Mouse (Mus musculus): ENCODE results near the gene Lrch4. TPM values are rescaled to one million over a fixed set of nuclear protein-coding genes. Genes with fewer than 3 reads are reported as not detected.

Gene Lrch4
- polyA plus RNA-seq, 1 experiment = 131 TPM

DNA sequence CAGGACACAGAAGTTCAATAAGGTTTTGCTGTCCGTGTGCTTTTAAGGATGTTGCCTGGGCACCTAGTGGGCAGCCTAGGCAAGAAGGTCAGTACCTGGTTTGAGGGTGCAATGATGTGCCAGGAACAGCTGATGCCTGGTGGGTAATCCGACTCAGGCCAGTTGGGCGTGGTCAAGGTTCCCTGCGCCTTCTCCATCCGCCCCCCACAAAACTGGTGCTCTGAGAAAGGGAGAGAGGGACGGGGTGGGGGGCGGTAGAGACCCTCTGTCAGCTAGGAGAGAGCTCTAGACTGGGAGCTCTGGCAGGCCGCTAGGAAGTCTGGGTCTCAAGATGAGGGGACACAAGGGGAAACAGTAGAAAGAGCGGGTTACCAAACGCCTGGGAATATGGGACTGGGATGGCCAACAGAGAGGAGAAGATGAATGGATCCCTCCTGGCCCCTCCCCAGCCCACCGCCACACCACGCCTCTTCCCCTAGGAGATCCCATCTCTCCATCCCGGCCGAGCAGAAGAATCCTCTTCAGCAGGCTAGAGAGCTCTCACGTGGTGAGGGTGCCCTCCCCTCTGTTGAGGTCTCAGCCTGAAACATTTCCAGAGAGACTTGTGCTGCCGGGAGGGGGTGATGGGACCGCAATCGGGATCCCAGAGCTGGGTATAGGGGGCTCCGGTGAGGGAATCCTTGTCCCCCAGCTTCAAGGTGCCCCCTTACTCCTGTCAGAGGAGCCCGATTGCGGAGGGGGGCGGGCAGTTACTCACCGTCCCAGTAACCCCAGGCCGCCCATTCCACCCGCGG, 20.9 kb upstream of the Lrch4 start:
- H3K36me3 ChIP-seq (ENCODE audit: control insufficient read depth, insufficient read depth, low read length) = no peaks in the 10 kb centered on the region
- H3K27me3 ChIP-seq (ENCODE audit: control insufficient read depth, insufficient read depth, low read length) = no peaks in the 10 kb centered on the region
- peaks cover 26% of the 10 kb centered on the region for H3K4me1 ChIP-seq (ENCODE audit: control insufficient read depth, insufficient read depth, low read length)
- no peak for TF ChIP-seq CTCF (IDR thresholded peaks at IDR 0.05; ENCODE audit: control insufficient read depth, insufficient read depth, insufficient replicate concordance, low read depth, low read length)
- no peak for TF ChIP-seq POLR2A (IDR thresholded peaks at IDR 0.05; ENCODE audit: control insufficient read depth, low read depth, low read length)
- no peak overlapping the region for H3K27ac ChIP-seq (ENCODE audit: control insufficient read depth, insufficient read depth, low read depth, low read length)
- H3K4me3 ChIP-seq (ENCODE audit: control insufficient read depth, low read depth, low read length) = peak overlapping the region; percentile 50

GRCm38 (mm10) chr5:137608654-137609190, 20.2 kb upstream of the Lrch4 start:
- H3K36me3 ChIP-seq (ENCODE audit: control insufficient read depth, insufficient read depth, low read length) = no peaks in the 10 kb centered on the region
- TF ChIP-seq CTCF (IDR thresholded peaks at IDR 0.05; ENCODE audit: control insufficient read depth, insufficient read depth, insufficient replicate concordance, low read depth, low read length) = no peak
- no peak for TF ChIP-seq POLR2A (IDR thresholded peaks at IDR 0.05; ENCODE audit: control insufficient read depth, low read depth, low read length)
- H3K4me1 ChIP-seq (ENCODE audit: control insufficient read depth, insufficient read depth, low read length) = peaks cover 26% of the 10 kb centered on the region
- no peak overlapping the region for H3K27ac ChIP-seq (ENCODE audit: control insufficient read depth, insufficient read depth, low read depth, low read length)
- H3K4me3 ChIP-seq (ENCODE audit: control insufficient read depth, low read depth, low read length) = peak overlapping the region; percentile 50
- no peaks in the 10 kb centered on the region for H3K27me3 ChIP-seq (ENCODE audit: control insufficient read depth, insufficient read depth, low read length)

- no peaks in the 10 kb centered on the region for H3K36me3 ChIP-seq (ENCODE audit: control insufficient read depth, insufficient read depth, low read length)
- peak overlapping the region; percentile 30 for H3K4me3 ChIP-seq (ENCODE audit: control insufficient read depth, low read depth, low read length)
- no peak overlapping the region for H3K27ac ChIP-seq (ENCODE audit: control insufficient read depth, insufficient read depth, low read depth, low read length)
- TF ChIP-seq POLR2A (IDR thresholded peaks at IDR 0.05; ENCODE audit: control insufficient read depth, low read depth, low read length) (no peak), CTCF (IDR thresholded peaks at IDR 0.05; ENCODE audit: control insufficient read depth, insufficient read depth, insufficient replicate concordance, low read depth, low read length) (no peak)
- peaks cover 26% of the 10 kb centered on the region for H3K4me1 ChIP-seq (ENCODE audit: control insufficient read depth, insufficient read depth, low read length)
- H3K27me3 ChIP-seq (ENCODE audit: control insufficient read depth, insufficient read depth, low read length) = no peaks in the 10 kb centered on the region
Observed at GRCm38 (mm10) chr5:137609292-137609691, 19.6 kb upstream of the Lrch4 start.

GRCm38 (mm10) chr5:137610056-137610455, 18.9 kb upstream of the Lrch4 start:
- H3K27ac ChIP-seq (ENCODE audit: control insufficient read depth, insufficient read depth, low read depth, low read length) = peak overlapping the region; percentile 49; the same call in 1 of the 2 replicates
- H3K4me3 ChIP-seq (ENCODE audit: control insufficient read depth, low read depth, low read length) = peak overlapping the region; percentile 61
- H3K27me3 ChIP-seq (ENCODE audit: control insufficient read depth, insufficient read depth, low read length) = no peaks in the 10 kb centered on the region
- peaks cover 26% of the 10 kb centered on the region for H3K4me1 ChIP-seq (ENCODE audit: control insufficient read depth, insufficient read depth, low read length)
- TF ChIP-seq CTCF (IDR thresholded peaks at IDR 0.05; ENCODE audit: control insufficient read depth, insufficient read depth, insufficient replicate concordance, low read depth, low read length) (no peak), POLR2A (IDR thresholded peaks at IDR 0.05; ENCODE audit: control insufficient read depth, low read depth, low read length) (no peak)
- H3K36me3 ChIP-seq (ENCODE audit: control insufficient read depth, insufficient read depth, low read length) = no peaks in the 10 kb centered on the region

GRCm38 (mm10) chr5:137610548-137611244, 18.2 kb upstream of the Lrch4 start:
- TF ChIP-seq CTCF (IDR thresholded peaks at IDR 0.05; ENCODE audit: control insufficient read depth, insufficient read depth, insufficient replicate concordance, low read depth, low read length) (no peak), POLR2A (IDR thresholded peaks at IDR 0.05; ENCODE audit: control insufficient read depth, low read depth, low read length) (no peak)
- Histone ChIP-seq H3K27ac (ENCODE audit: control insufficient read depth, insufficient read depth, low read depth, low read length) (peak overlapping the region; percentile 80), H3K4me3 (ENCODE audit: control insufficient read depth, low read depth, low read length) (peak overlapping the region; percentile 61), H3K4me1 (ENCODE audit: control insufficient read depth, insufficient read depth, low read length) (peaks cover 26% of the 10 kb centered on the region), H3K27me3 (ENCODE audit: control insufficient read depth, insufficient read depth, low read length) (no peaks in the 10 kb centered on the region), H3K36me3 (ENCODE audit: control insufficient read depth, insufficient read depth, low read length) (no peaks in the 10 kb centered on the region)

GRCm38 (mm10) chr5:137611245-137611602, 17.7 kb upstream of the Lrch4 start:
- H3K27me3 ChIP-seq (ENCODE audit: control insufficient read depth, insufficient read depth, low read length) = no peaks in the 10 kb centered on the region
- peaks cover 26% of the 10 kb centered on the region for H3K4me1 ChIP-seq (ENCODE audit: control insufficient read depth, insufficient read depth, low read length)
- H3K4me3 ChIP-seq (ENCODE audit: control insufficient read depth, low read depth, low read length) = peak overlapping the region; percentile 35
- TF ChIP-seq POLR2A (IDR thresholded peaks at IDR 0.05; ENCODE audit: control insufficient read depth, low read depth, low read length) = no peak
- TF ChIP-seq CTCF (IDR thresholded peaks at IDR 0.05; ENCODE audit: control insufficient read depth, insufficient read depth, insufficient replicate concordance, low read depth, low read length) = no peak
- no peaks in the 10 kb centered on the region for H3K36me3 ChIP-seq (ENCODE audit: control insufficient read depth, insufficient read depth, low read length)
- H3K27ac ChIP-seq (ENCODE audit: control insufficient read depth, insufficient read depth, low read depth, low read length) = peak overlapping the region; percentile 80

- H3K4me1 ChIP-seq (ENCODE audit: control insufficient read depth, insufficient read depth, low read length) = peaks cover 23% of the 10 kb centered on the region
Observed at GRCm38 (mm10) chr5:137613076-137613475, 15.8 kb upstream of the Lrch4 start.

More at GRCm38 (mm10) chr5:137613076-137613475, 15.8 kb upstream of the Lrch4 start:
- no peaks in the 10 kb centered on the region for H3K27me3 ChIP-seq (ENCODE audit: control insufficient read depth, insufficient read depth, low read length)
- H3K27ac ChIP-seq (ENCODE audit: control insufficient read depth, insufficient read depth, low read depth, low read length) = peak overlapping the region; percentile 7
- no peak overlapping the region for H3K4me3 ChIP-seq (ENCODE audit: control insufficient read depth, low read depth, low read length)
- TF ChIP-seq POLR2A (IDR thresholded peaks at IDR 0.05; ENCODE audit: control insufficient read depth, low read depth, low read length) = no peak; the same call in 1 of the 2 replicates
- no peak for TF ChIP-seq CTCF (IDR thresholded peaks at IDR 0.05; ENCODE audit: control insufficient read depth, insufficient read depth, insufficient replicate concordance, low read depth, low read length)
- H3K36me3 ChIP-seq (ENCODE audit: control insufficient read depth, insufficient read depth, low read length) = no peaks in the 10 kb centered on the region

Measured in testis, adult 2 months (tissue).